Mouse (Mus musculus) forebrain, embryonic 16.5 days (tissue): ENCODE measurements around the gene Samt3. TPM values are rescaled to one million over a fixed set of nuclear protein-coding genes. Genes with fewer than 3 reads are reported as not detected.

Experiments
- ATAC-seq: fragments of 200-750 bp; cut with Nextera tagmentation; 2 replicates; pipeline ENCODE4 v1.8.0; 2017; ENCODE audit warnings: mild to moderate bottlenecking, moderate library complexity
- H3K27ac ChIP-seq: fragments of 300-500 bp; sonication (generic); 2 replicates; pipeline ENCODE4 v1.5.1; 2014; ENCODE audit warnings: low read length, control low read depth
- H3K27me3 ChIP-seq: fragments of 300-500 bp; sonication (generic); replicated peaks from 2 replicates; pipeline ENCODE4 v1.6.1; 2014; ENCODE audit warnings: low read length; ENCODE audit not compliant: control insufficient read depth, insufficient read depth
- H3K36me3 ChIP-seq: fragments of 300-500 bp; sonication (generic); 2 replicates; pipeline ENCODE4 v1.6.1; 2014; ENCODE audit not compliant: control insufficient read depth, insufficient read depth
- H3K4me1 ChIP-seq: fragments of 300-500 bp; sonication (generic); replicated peaks from 2 replicates; pipeline ENCODE4 v1.6.1; 2014; ENCODE audit warnings: low read length; ENCODE audit not compliant: control insufficient read depth, insufficient read depth
- H3K4me2 ChIP-seq: fragments of 300-500 bp; sonication (generic); 2 replicates; pipeline ENCODE4 v1.6.1; 2014; ENCODE audit warnings: mild to moderate bottlenecking, low read length, control low read depth
- H3K4me3 ChIP-seq: fragments of 300-500 bp; sonication (generic); replicated peaks from 2 replicates; pipeline ENCODE4 v1.5.1; 2014; ENCODE audit warnings: mild to moderate bottlenecking, low read length, control low read depth
- H3K9ac ChIP-seq: fragments of 300-500 bp; sonication (generic); replicated peaks from 2 replicates; pipeline ENCODE4 v1.6.1; 2014; ENCODE audit warnings: low read depth, low read length, control low read depth
- H3K9me3 ChIP-seq: fragments of 300-500 bp; sonication (generic); 2 replicates; pipeline ENCODE4 v1.6.1; 2016; ENCODE audit warnings: low read length; ENCODE audit not compliant: control insufficient read depth
- WGBS: fragments of 180-500 bp; shearing (Covaris S2); extraction: QIAGEN DNeasy Blood & Tissue Kit; methylation state at CpG from one replicate; pipeline ENCODE4 v1.1.7; 2014; 5-methylcytosine and 5-hydroxymethylcytosine counted together
- polyA plus RNA-seq: library from polyadenylated mRNA; unstranded; fragments of >200 nt; fragmentation: Nextera tagmentation; extraction: Ambion mirVana; gene quantifications from 2 replicates; pipeline ENCODE4 v1.2.1, GENCODE M21; 2015

Gene Samt3
- not detected in 2 replicates for polyA plus RNA-seq

DNA sequence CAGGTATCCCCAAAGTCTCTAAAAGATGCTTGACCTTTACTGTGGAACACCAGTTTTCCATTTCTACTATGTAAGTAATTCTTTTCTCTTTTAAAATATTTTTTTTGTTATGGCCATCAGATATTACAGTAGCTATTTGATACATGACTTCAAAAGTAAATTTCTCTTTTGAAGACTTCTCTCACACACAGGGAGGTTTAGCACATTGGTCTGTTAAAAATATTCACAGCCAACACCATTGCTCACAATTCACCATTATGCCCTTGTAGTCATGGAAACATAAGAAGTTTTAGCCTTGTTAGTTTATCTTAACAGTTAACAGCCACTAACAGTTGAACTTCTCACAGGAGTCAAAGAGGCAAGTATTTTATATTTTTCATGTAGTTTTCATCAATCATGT lies at the start of gene Samt3:
Gene Samt3 (plus strand): TSS at position 301 of the 400 bp plus-strand sequence.
- H3K4me1 ChIP-seq = no peaks in the 10 kb centered on the region
- no peaks in the 10 kb centered on the region for H3K36me3 ChIP-seq
- no peak within 1 kb of the TSS for H3K9ac ChIP-seq
- ATAC-seq = no peak
- no peak within 1 kb of the TSS for H3K4me3 ChIP-seq
- no peaks in the 10 kb centered on the region for H3K9me3 ChIP-seq
- no peak within 1 kb of the TSS for H3K27ac ChIP-seq
- no peaks in the 10 kb centered on the region for H3K27me3 ChIP-seq
- no peak within 1 kb of the TSS for H3K4me2 ChIP-seq

DNA sequence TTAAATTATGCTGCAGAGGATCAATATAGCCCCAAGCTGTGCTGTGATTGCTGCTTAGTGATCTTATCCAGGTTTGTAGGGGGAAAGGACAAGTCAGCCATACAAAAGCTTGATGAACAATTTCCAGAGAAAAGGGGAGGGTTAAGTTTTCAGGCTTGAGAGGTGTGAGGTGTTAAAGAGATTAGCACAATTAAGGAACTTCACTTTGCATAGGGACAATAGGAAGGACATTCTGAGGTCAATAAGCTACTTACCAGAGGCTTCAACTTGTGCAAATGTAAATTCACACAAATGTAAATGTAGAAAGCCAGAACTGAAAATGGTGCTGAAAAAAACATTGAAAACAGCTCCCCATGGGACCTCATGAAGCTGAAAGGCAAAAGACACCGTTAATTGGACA lies 27.4 kb upstream of the Samt3 start:
- Histone ChIP-seq H3K27ac (no peak overlapping the region), H3K36me3 (no peaks in the 10 kb centered on the region), H3K4me2 (no peak overlapping the region), H3K4me1 (no peaks in the 10 kb centered on the region), H3K9me3 (no peaks in the 10 kb centered on the region), H3K4me3 (no peak overlapping the region), H3K27me3 (no peaks in the 10 kb centered on the region; the same call in 1 of the 2 replicates), H3K9ac (no peak overlapping the region)
- WGBS = 21% methylated on average over 1 of the region's 1 CpGs
- ATAC-seq = no peak

DNA sequence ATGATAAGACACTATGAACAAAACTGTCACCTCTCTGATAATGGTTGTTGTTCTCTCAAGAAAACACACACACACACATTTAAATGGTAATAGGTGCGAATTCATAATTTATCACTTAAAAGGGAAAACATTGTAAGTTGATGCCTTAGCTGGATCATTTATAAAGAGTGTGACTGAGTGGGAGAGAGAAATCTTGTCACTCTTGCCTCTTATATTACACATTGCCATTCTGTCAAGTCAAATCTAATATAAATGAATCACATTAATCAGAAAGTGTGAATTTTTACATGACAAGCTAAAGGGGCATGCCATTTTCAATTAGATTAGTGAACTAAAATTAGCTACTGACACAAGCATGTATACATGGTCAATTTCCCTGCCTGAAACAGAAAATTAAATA lies 44.7 kb downstream of the Samt3 start:
- Histone ChIP-seq H3K27me3 (no peaks in the 10 kb centered on the region; the same call in 1 of the 2 replicates), H3K4me2 (no peak overlapping the region), H3K9ac (no peak overlapping the region), H3K9me3 (no peaks in the 10 kb centered on the region), H3K4me3 (no peak overlapping the region), H3K4me1 (no peaks in the 10 kb centered on the region), H3K36me3 (no peaks in the 10 kb centered on the region), H3K27ac (no peak overlapping the region)
- 69% methylated on average over 1 of the region's 1 CpGs for WGBS
- peak; percentile 52; the same call in 1 of the 2 replicates for ATAC-seq

Other genes with a start within 250 kb of the Samt3 start
- gene 5430427O19Rik, start 173.8 kb upstream of the Samt3 start, polyA plus RNA-seq = 0.09 TPM in 1 of 2 replicates, not detected in the other
- gene Nr0b1, start 147.6 kb downstream of the Samt3 start, polyA plus RNA-seq = 0.70 and 1.1 TPM in 2 replicates